Mouse (Mus musculus) thymus, adult 18-20 months (tissue): ENCODE results near the gene Spsb1.

Experiments
- DNase-seq, 2 experiments: peaks; one replicate each; pipeline ENCODE4 v3.0.0; 2022; ENCODE audit warnings: mixed read lengths in 2 of 2

Spsb1 gene

DNA sequence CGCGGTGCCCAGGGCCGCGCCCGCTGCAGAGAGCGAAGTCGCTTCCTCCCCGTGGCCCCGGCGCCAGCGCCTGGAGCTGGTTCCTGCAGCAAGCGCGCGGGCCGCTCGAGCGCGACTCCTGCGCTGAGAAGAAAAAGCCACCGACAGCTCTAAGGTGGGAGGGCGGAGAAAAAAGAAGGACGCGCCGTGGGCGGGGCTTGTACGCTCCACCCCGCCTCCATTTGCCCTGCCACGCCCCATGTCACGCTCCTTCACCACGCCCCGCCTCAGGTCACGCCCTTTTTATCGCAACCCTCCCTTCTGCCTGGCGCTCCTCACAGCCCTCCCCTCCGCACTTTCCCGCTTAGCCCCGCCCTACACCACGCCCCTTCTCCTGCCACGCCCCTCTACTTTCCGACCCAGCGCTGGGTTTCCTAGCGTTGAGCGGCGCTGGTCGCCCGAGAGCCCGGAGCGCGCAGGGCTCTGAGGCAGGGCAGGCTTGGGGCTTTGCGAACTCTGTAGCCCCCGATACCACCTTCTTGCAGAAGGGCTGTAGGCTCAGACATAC lies at the start of gene Spsb1:
Spsb1 (minus strand) TSS at position 151 of the 547 bp plus-strand sequence.
- DNase-seq: peak; percentile 96 to 98

DNA sequence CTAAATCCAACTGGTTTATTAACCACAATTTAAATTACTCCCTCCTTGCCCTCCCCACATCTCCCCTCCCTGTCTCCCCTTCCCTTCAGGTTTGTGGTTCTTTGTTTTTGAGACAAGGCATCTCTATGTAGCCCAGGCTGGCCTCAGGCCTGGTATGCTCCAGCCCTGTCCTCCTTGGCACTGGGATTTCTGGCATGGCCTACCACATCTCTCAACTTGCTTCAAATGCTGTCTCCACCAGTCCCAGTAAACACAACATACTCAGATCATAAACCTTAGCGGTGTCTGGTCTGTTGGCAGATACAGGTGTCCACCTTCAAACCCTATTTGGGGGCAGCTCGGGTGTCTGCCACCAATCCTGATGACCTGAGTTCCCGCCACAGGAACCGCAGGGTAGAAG lies 48.8 kb upstream of the Spsb1 start:
- DNase-seq: no peak

- DNase-seq: no peak
These were observed 48.3 kb upstream of the Spsb1 start for GRCm38 (mm10) chr4:150003021-150003580.

- no peak for DNase-seq
These were observed 47.2 kb upstream of the Spsb1 start for GRCm38 (mm10) chr4:150002021-150002528.

DNA sequence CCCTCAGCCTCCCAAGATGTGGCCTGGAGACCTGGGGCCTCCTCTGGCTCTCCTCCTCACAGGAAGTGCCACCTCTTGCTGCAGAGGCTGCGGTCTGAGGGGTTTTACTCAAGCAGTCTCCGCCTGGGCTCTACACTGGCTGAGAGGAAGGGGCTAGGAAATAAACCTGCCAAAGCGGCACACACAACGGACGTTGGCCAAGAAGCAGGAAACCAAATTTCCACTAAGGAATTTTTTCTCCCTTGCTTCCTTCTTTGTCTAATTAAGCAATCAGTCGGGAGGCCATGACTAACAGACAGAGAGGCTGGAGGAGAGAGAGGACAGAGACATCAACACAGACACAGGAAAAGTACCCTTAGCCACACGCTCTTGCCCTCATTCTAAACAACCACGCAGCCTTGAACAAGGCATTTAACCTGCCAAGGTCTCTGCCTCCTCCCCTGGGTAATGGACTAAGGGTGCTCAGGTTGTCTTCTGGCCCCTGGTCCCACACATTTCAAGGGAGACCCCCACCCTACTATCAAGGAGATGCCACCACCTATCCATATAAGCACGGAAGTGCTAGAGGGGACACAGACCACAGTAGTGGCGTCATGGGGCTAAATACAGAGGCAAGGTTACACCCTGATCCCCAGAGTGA lies 46.5 kb upstream of the Spsb1 start:
- DNase-seq: peak in 1 of 2 experiments; percentile 53

DNA sequence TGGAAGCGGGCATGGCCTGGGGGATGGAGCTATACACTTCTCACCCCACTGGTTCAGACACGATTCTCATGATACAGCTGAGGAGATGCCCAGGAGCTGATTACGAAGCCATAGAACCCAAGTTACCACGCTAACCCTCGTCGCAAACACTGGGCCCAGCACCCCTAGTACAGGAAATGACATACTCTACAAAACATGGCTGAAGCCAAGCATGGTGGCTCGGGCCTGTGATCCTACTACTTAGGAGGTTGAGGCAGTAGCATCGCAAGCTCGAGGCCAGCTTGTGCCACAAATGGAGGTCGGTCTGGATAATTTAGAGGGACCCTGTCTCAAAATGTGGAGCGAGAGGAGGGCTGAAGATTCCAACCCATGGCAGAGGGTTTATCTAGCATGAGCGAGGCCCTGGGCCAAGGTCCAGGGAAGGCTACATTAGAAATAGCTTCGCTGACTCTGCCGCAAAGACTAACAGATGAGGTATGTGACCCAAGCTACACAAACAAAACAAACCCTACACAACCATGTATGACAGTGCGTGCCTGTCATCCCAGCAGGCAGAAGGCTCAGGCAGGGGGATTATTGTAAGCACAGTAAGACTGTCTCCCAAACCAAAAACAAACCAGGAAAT lies 45.2 kb upstream of the Spsb1 start:
- no peak for DNase-seq

GRCm38 (mm10) chr4:149999510-149999900 lies 44.7 kb upstream of the Spsb1 start:
- no peak for DNase-seq

- DNase-seq: no peak
These were observed 44.1 kb upstream of the Spsb1 start for GRCm38 (mm10) chr4:149998786-149999509.

- DNase-seq: no peak
These were observed 43.2 kb upstream of the Spsb1 start for GRCm38 (mm10) chr4:149997999-149998398.

DNA sequence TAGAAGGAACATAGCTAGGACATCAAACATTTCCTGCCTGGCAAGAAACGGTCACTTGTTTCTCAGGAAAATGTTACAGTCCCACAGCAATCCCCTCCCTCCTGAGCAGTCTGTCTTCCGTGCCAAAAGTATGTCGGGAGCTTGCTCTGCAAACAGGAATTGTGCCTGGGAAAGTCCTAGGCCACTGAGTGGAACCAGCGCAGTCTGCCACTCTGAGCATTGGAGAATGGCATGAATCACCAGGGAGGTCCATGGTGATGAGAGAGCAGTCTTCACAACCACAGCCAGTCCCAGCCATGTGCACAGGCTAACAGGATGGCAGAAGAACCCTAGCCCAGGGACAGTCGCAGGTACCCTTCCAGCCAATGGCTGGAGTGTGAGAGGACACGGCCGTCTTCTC lies 41.6 kb upstream of the Spsb1 start:
- DNase-seq: no peak

DNA sequence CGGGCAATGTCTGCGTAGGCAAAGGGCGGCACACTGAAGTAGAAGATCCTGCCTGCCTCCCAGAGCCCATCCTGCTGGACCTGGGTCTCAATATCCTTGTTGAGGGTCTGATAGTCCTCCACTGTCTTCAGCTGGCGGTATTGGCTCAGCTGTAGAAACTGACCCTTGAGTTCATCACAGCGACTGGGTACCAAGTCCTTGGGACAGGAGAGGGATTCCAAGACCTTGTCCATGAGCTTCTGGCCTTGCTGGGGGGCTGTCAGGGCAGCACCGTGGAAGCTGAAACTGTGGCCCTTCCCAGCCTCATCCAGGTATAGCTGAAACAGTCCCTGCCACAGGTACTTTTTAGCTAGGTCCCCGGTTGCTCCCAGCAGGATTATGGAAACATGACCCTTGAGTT lies 41.1 kb upstream of the Spsb1 start:
- no peak for DNase-seq

GRCm38 (mm10) chr4:149994218-149994617 lies 39.4 kb upstream of the Spsb1 start:
- DNase-seq: no peak

- no peak for DNase-seq
These were observed 37.8 kb upstream of the Spsb1 start for GRCm38 (mm10) chr4:149992670-149993032.

DNA sequence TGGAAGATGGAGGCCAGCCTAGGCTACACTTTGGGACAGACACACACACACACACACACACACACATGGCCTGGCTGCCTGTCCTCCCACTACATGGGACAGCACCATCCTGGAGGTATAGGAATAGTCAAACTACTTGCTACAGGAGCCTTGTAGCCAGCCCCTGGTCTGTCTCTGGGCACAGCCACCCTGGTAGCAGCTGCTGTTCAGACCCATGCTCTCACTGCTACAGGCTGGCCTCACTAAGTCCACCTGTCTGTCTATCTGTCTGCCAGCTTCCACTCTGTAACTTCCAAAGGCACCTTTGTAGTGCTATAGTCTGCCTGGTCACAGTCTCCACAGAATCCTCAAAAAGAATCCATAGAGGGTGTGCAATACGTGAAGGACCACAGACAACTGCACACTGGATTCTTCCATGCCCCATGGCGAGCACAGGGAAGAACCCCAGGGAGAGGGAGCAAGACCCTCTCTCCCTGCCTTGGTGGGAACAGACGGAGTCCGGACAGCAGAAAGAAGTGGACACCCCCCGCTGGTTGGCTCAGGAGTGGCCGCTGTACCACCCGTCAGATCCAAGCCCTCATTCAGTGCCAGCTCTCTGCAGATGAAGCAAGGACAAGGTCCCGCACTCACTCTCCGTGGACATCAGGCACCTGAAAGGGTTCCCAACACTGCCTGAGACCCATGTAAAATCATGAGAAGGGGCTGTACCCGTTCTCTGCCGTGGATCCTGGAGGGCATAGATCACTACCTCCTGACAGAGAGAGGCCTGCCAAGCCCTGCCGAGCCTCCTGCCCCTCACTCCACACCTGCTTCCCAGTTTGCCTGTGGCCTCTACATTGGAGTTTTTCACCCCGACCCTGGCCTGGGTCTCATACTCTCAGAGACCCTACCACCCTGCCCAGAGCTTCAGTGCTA lies 37.2 kb upstream of the Spsb1 start:
- DNase-seq: no peak

GRCm38 (mm10) chr4:149990954-149991633 lies 36.3 kb upstream of the Spsb1 start:
- peak; percentile 81 to 86 for DNase-seq

GRCm38 (mm10) chr4:149990212-149990953 lies 35.5 kb upstream of the Spsb1 start:
- peak in 1 of 2 experiments; percentile 49 for DNase-seq

- DNase-seq: peak; percentile 85
These were observed 34.2 kb upstream of the Spsb1 start for GRCm38 (mm10) chr4:149988931-149989556.

DNA sequence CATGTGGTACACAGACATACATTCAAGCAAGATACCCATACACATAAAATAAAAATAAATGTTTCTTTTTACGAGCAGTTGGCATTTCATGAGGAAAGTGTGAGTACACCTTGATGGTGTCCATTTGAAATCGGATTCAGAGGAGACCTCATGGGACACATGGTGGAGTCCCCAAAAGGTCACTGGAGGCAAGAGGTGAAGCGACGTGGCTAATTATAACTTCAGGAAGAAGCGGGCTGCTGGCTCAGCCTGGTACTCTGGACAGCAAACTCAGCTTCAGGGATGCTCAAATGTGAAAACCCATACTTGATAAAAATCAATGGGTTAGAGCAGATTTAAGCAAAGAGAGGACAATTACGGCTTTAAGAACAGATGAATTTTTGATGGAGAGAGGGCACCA lies 33.5 kb upstream of the Spsb1 start:
- DNase-seq: no peak

GRCm38 (mm10) chr4:149986671-149987417 lies 32.0 kb upstream of the Spsb1 start:
- DNase-seq: no peak
